In the genomic region with DNA sequence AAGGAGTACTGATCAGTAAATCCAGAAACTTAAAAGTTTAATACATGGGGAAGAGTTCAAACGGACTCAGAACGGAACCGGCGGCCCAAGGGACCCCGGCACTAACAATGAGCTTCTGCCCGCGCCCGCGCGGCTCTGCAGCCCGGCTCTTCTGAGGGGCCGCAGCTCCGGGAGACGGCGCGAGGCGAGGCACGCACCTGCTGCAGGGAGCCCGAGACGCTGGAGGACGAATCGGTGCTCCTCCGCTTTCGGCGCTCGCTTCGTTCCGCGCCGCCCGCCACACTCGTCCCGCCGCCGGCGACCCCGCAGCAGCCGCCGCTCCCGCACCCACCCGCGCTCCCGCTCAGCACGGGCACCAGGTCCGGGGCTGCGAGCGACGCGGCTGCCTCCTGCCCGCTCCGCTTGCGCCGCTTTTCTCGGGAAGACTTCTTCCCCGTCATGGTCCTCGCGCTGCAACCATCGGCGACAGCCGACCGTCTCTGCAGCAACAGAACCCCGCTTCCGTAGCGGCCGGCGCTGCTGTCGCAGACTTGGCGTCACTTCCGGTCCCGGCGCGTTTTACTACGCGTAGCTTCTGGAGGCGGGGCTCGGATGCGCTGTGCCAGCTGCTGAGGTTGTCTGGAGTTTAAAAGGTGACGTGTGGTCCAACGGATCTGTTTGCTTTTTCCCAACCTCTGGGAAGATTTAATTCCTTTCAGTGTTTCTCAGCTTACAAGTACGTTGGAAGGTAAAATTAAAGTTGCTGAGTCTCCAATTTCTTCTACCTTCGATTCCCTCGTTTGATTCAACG, we compare ENCODE assay signal across 8 mouse cellular contexts. TPM values are rescaled to one million over a fixed set of nuclear protein-coding genes. Genes with fewer than 3 reads are reported as not detected.
A peak's percentile ranks its signal among the peaks of the same experiment; 100 is the strongest.
DNase-seq lines count a peak whose midpoint lies in the region; ATAC-seq lines count a peak whose summit lies in the region.

Gene Gm10306, plus strand, starts transcription at position 282 of the 790 bp plus-strand sequence.
Gene Caap1, minus strand, starts transcription at position 532 of the 790 bp plus-strand sequence.

- H3K9ac ChIP-seq in hindbrain, embryonic 16.5 days (ENCODE audit: low read depth, low read length), result peak within 1 kb of the TSS; percentile 76

- H3K4me2 ChIP-seq in hindbrain, embryonic 16.5 days (ENCODE audit: low read length), result peak within 1 kb of the TSS; percentile 82

- H3K9me3 ChIP-seq in hindbrain, embryonic 16.5 days (ENCODE audit: control insufficient read depth, low read length), result no peaks in the 10 kb centered on the region

- H3K36me3 ChIP-seq in hindbrain, embryonic 16.5 days (ENCODE audit: control insufficient read depth, insufficient read depth, low read length), result no peaks in the 10 kb centered on the region
- no peaks in the 10 kb centered on the region for H3K36me3 ChIP-seq in macrophage (ENCODE audit: inconsistent target)

- peak; percentile 81 for DNase-seq in WW6 (ENCODE audit: low read depth, low spot score)
- DNase-seq in cerebellum, postnatal 4 days (ENCODE audit: low spot score in 2 of 2), result peak; percentile 95 to 98
- peak; percentile 92 for DNase-seq in gastrocnemius, adult 18-20 months (ENCODE audit: low spot score)
- peak; percentile 94 to 96 for DNase-seq in left cerebral cortex, adult 18-20 months (ENCODE audit: low spot score in 2 of 2)
- DNase-seq in right cerebral cortex, adult 18-20 months, result peak; percentile 93
- peak; percentile 83 for DNase-seq in urinary bladder, postnatal 10 days (ENCODE audit: low spot score)

- H3K4me1 ChIP-seq in hindbrain, embryonic 16.5 days (ENCODE audit: control insufficient read depth, insufficient read depth, low read depth, low read length), result peaks cover 9% of the 10 kb centered on the region

- 2% methylated on average over 54 of the region's 83 CpGs for WGBS in hindbrain, embryonic 16.5 days
- WGBS in macrophage (ENCODE audit: missing documents), result 1% methylated on average over 82 of the region's 83 CpGs

- peaks cover 42% of the 10 kb centered on the region for H3K79me2 ChIP-seq in macrophage (ENCODE audit: inconsistent target)

- peak within 1 kb of the TSS; percentile 80 for H3K27ac ChIP-seq in hindbrain, embryonic 16.5 days (ENCODE audit: low read depth, low read length)
- no peak within 1 kb of the TSS for H3K27ac ChIP-seq in macrophage

- H3K27me3 ChIP-seq in hindbrain, embryonic 16.5 days (replicated peaks; ENCODE audit: control insufficient read depth, insufficient read depth, low read length), result no peaks in the 10 kb centered on the region

- peak; percentile 99 for ATAC-seq in hindbrain, embryonic 16.5 days

- H3K4me3 ChIP-seq in hindbrain, embryonic 16.5 days (ENCODE audit: low read length), result peak within 1 kb of the TSS; percentile 71
- H3K4me3 ChIP-seq in macrophage (ENCODE audit: inconsistent target), result peak within 1 kb of the TSS; percentile 60

RNA-seq across cellular contexts. Expression of gene Gm10306, which starts in this region (rescaled TPM):
- total RNA-seq in gastrocnemius, adult 18-20 months (2021), result not detected
- not detected in 2 replicates for polyA plus RNA-seq in hindbrain, embryonic 16.5 days (2015; fragmentation: Nextera tagmentation; extraction: Ambion mirVana)
- total RNA-seq in left cerebral cortex, adult 18-20 months (2021), result not detected
- not detected for total RNA-seq in macrophage (2018; cell fraction: chromatin; rRNA removed)
- total RNA-seq in macrophage (2018; cell fraction: cytosol; rRNA removed), result under 1 TPM in 1 of 26 experiments, not detected in 25; 0.58 TPM
- total RNA-seq in macrophage (2018; cell fraction: nucleus; rRNA removed), result not detected
- not detected in 3 replicates for polyA plus RNA-seq in macrophage (2018)

RNA-seq across cellular contexts. Expression of gene Caap1, which starts in this region (rescaled TPM):
- 1 to 10 TPM; 1.9 to 2.0 TPM for total RNA-seq in gastrocnemius, adult 18-20 months (2021)
- 13.7 and 13.9 TPM in 2 replicates for polyA plus RNA-seq in hindbrain, embryonic 16.5 days (2015; fragmentation: Nextera tagmentation; extraction: Ambion mirVana)
- total RNA-seq in left cerebral cortex, adult 18-20 months (2021), result 10 to 100 TPM in 1 of 2 experiments, 1 to 10 TPM in 1; 9.9 to 10.5 TPM
- 10 to 100 TPM in 24 of 26 experiments, 1 to 10 TPM in 2; 6.8 to 44.2 (median 24.1) TPM for total RNA-seq in macrophage (2018; cell fraction: chromatin; rRNA removed)
- total RNA-seq in macrophage (2018; cell fraction: cytosol; rRNA removed), result 10 to 100 TPM in 5 of 26 experiments, 1 to 10 TPM in 21; 4.2 to 10.5 (median 9.3) TPM
- 10 to 100 TPM in 20 of 26 experiments, 1 to 10 TPM in 6; 5.0 to 31.8 (median 15.6) TPM for total RNA-seq in macrophage (2018; cell fraction: nucleus; rRNA removed)
- 9.4 to 10.4 TPM (median 9.4 TPM) in 3 replicates for polyA plus RNA-seq in macrophage (2018)
